Mouse (Mus musculus) hematopoietic stem cell, adult 5-6 weeks (primary cell): ENCODE measurements around the gene Bcat2. TPM values are rescaled to one million over a fixed set of nuclear protein-coding genes. Genes with fewer than 3 reads are reported as not detected.

Experiments used
- ATAC-seq, 2 experiments: fragments of 125-278 bp in 1 of 2; replicated peaks in 1 of 2; 2 replicates each; pipeline ENCODE4 v1.8.0; 2016 to 2017; ENCODE audit warnings: inconsistent platforms in 2 of 2, mild to moderate bottlenecking in 2 of 2, moderate number of reproducible peaks in 2 of 2, low read depth in 1 of 2, moderate TSS enrichment in 1 of 2; ENCODE audit not compliant: low FRiP score in 2 of 2, poor library complexity in 2 of 2, severe bottlenecking in 2 of 2, insufficient read depth in 1 of 2, low TSS enrichment in 1 of 2
- total RNA-seq: library from RNA; stranded (forward); fragments of 172-1452, 232-1000 nt; gene quantifications from 2 replicates; pipeline ENCODE4 v1.2.3, GENCODE M21; 2017

The Bcat2 gene
- total RNA-seq, 1 experiment from 2014 or later: 16.4 TPM

DNA sequence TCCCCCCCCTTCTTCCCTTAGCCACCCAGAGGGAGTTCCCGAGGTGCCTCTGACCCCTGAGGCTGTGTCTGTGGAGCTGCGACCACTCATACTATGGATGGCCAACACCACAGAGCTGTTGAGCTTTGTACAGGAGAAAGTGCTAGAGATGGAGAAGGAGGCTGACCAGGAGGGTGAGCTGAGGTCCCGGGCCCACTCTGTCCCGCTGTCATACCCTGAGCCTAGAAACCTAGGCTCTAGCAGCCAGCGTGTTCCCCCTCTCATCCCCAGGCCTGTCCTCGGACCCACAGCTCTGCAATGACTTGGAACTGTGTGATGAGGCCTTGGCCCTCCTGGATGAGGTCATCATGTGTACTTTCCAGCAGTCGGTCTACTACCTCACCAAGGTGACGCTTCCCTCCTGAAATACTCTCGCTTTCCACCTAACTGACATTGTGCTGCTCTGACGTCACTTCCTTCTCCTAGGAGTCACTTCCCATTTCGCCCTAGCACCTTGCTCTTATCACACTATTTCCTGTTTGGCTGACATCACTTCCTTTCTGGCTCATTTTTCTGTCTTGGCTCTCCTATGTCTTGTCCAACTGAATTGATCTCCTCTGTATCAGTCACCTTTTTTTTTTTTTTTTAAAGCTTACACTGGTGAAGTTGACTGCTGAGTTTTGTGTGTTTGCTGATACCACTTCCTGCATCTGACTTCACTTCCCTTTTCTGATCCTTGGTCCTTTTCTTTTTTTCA is 65.2 kb downstream of the Bcat2 start:
- ATAC-seq: peak; percentile 73 to 82

DNA sequence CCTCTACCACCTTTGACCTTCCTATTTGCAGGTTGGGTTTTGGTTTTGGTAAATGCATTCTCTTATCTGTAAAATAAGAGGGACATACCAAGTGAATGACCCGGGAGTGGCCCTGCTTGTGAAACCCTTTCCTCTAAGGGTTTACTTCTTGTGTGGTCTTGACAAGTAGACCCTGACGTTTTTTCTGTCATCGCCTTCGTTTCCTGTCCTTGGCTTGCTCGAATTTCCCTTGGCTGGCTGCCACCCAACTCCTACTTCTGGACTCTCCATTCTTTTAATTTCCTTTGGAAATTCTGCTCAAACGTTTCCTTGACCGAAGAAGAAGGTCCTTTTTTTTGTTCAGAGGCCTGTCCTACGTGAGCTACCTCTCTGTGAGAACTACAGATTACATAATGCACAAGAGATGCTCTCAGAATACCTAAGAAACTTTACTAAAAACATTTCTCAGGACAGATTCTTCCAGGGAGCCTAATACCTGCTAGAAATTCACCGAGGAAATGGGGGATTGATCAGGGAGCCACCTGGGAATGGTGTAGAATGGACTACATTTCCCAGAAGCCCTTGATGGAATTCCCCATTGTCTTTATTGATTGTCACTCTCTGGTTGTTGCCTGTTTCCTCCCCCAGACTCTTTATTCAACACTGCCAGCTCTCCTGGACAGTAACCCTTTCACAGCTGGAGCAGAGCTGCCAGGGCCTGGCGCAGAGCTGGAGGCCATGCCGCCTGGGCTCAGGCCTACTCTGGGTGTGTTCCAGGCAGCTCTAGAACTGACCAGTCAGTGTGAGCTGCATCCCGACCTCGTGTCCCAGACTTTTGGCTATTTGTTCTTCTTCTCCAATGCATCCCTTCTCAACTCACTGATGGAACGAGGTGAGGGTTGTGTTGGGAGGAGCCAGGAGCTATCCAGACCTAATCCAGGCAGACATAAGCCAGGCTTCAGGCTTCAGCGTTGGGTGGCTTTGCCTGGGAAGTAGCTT is 66.0 kb downstream of the Bcat2 start:
- ATAC-seq: no peak; a peak in 1 of 4 replicates

DNA sequence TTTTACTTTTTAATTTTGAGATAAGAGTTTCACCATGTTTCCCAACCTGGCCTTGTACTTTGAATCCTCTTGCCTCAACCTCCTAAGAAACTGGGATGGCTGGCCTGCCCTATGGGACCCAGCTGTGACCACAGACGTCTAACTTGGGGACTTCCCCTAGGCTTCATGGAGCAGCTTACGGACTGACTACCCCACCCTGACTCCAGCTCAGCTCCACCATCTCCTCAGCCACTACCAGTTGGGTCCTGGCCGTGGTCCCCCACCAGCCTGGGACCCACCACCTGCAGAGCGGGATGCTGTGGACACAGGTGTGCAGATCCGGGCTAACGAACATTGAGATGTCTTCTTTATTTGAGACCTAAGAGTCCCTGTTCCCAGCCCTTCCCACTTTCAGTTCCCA is 67.8 kb downstream of the Bcat2 start:
- ATAC-seq: no peak

DNA sequence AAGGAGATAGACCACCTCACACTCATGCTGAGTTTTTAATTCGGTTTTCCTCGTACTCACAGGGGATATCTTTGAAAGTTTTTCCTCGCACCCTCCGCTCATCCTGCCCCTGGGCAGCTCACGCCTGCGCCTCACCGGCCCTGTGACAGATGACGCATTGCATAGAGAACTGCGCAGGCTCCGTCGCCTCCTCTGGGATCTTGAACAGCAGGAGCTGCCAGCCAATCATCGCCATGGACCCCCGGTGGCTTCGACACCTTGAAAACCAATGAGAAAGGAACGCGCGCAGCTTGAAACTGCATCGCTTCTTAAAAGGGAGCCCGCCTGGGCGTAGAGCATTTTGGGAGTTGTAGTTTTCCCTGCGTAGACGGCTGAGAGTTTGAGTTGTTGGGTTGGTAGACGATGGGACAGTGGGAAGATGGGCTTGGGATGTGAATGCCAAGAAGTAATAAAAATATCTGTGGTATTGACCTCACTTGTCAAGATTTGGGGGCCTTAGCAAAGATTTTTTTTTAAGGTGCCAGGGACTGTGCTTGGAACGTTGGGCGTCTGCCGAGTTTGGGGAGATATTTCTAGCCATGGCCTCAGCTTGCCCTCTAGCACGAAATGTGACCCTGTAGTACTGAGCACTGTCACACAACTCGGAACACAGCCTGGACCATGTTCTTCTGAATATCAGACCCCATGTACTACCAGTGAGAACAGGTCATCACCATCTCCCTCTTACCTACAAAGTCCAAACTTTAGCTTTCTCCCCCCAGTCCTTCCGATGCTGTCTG is 68.9 kb downstream of the Bcat2 start:
- no peak for ATAC-seq

Other genes starting within 250 kb of the Bcat2 start
- 3.2 and 10.8 TPM in 2 replicates for gene Trpm4, start 236.4 kb upstream of the Bcat2 start, total RNA-seq
- not detected in 2 replicates for gene Hrc, start 234.9 kb upstream of the Bcat2 start, total RNA-seq
- not detected in 2 replicates for gene Ppfia3, start 203.1 kb upstream of the Bcat2 start, total RNA-seq
- gene Lin7b, start 199.6 kb upstream of the Bcat2 start, total RNA-seq: 3.2 TPM in 1 of 2 replicates, not detected in the other
- gene Snrnp70, start 174.4 kb upstream of the Bcat2 start, total RNA-seq: 498 and 589 TPM in 2 replicates
- not detected in 2 replicates for gene Kcna7, start 164.5 kb upstream of the Bcat2 start, total RNA-seq
- 0.79 TPM in 1 of 2 replicates, not detected in the other for gene Ntf5, start 156.5 kb upstream of the Bcat2 start, total RNA-seq
- not detected in 2 replicates for gene Lhb, start 149.3 kb upstream of the Bcat2 start, total RNA-seq
- gene Gys1, start 135.3 kb upstream of the Bcat2 start, total RNA-seq: 8.5 and 11.3 TPM in 2 replicates
- 134 and 137 TPM in 2 replicates for gene Ruvbl2, start 132.1 kb upstream of the Bcat2 start, total RNA-seq
- gene Ftl1, start 110.3 kb upstream of the Bcat2 start, total RNA-seq: 599 and 753 TPM in 2 replicates
- 18.0 and 28.0 TPM in 2 replicates for gene Bax, start 103.3 kb upstream of the Bcat2 start, total RNA-seq
- not detected in 2 replicates for gene Tulp2, start 88.3 kb upstream of the Bcat2 start, total RNA-seq
- not detected in 2 replicates for gene Gm45808, start 83.3 kb upstream of the Bcat2 start, total RNA-seq
- 16.9 and 21.6 TPM in 2 replicates for gene Dhdh, start 81.3 kb upstream of the Bcat2 start, total RNA-seq
- gene Nucb1, start 59.7 kb upstream of the Bcat2 start, total RNA-seq: 255 and 378 TPM in 2 replicates
- 267 and 291 TPM in 2 replicates for gene Ppp1r15a, start 43.9 kb upstream of the Bcat2 start, total RNA-seq
- gene Plekha4, start 43.8 kb upstream of the Bcat2 start, total RNA-seq: 0.31 and 3.1 TPM in 2 replicates
- gene Hsd17b14, start 15.3 kb upstream of the Bcat2 start, total RNA-seq: not detected in 2 replicates
- not detected in 2 replicates for gene Fgf21, start 45.3 kb downstream of the Bcat2 start, total RNA-seq
- gene Fut1, start 47.1 kb downstream of the Bcat2 start, total RNA-seq: 0.25 TPM in 1 of 2 replicates, not detected in the other
- not detected in 2 replicates for gene Izumo1, start 51.7 kb downstream of the Bcat2 start, total RNA-seq
- 0.94 TPM in 1 of 2 replicates, not detected in the other for gene Rasip1, start 57.3 kb downstream of the Bcat2 start, total RNA-seq
- not detected in 2 replicates for gene Mamstr, start 69.8 kb downstream of the Bcat2 start, total RNA-seq
- not detected in 2 replicates for gene Fut2, start 96.2 kb downstream of the Bcat2 start, total RNA-seq
- gene Ntn5, start 113.9 kb downstream of the Bcat2 start, total RNA-seq: not detected in 2 replicates
- gene Sec1, start 124.2 kb downstream of the Bcat2 start, total RNA-seq: not detected in 2 replicates
- gene Car11, start 129.7 kb downstream of the Bcat2 start, total RNA-seq: 0.30 and 1.1 TPM in 2 replicates
- gene Dbp, start 134.9 kb downstream of the Bcat2 start, total RNA-seq: 11.5 and 25.3 TPM in 2 replicates
- 1,764 and 1,816 TPM in 2 replicates for gene Rpl18, start 145.3 kb downstream of the Bcat2 start, total RNA-seq
- 8.2 and 10.9 TPM in 2 replicates for gene Sphk2, start 147.8 kb downstream of the Bcat2 start, total RNA-seq
- gene Fam83e, start 151.1 kb downstream of the Bcat2 start, total RNA-seq: 0.79 and 1.8 TPM in 2 replicates
- not detected in 2 replicates for gene Spaca4, start 155.7 kb downstream of the Bcat2 start, total RNA-seq
- gene Lmtk3, start 213.6 kb downstream of the Bcat2 start, total RNA-seq: 0.10 TPM in 1 of 2 replicates, not detected in the other
- gene Sult2b1, start 214.5 kb downstream of the Bcat2 start, total RNA-seq: 4.1 TPM in 1 of 2 replicates, not detected in the other
- gene Cyth2, start 244.4 kb downstream of the Bcat2 start, total RNA-seq: 46.6 and 82.7 TPM in 2 replicates